Mouse (Mus musculus): ENCODE data around the gene Smarca5.

The Smarca5 gene

DNA sequence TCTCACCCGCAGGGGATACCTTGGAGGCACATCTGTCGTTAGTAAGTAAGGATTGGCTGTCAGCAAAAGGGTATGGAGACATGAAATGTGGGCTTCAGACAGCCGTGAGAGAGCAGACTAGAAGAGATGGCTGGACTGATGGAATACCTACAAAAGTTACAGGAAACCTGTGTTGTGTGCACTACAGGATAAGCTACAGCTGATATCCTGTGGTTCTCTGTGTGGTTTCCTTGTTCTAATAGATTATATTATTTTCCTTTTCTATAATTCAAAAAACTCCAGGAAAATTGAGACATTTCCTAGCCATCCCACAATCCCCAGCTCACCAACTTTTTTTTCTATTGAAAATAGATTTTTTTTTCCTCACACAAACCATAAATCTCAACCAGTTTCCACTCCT, 75.8 kb downstream of the Smarca5 start:
- no peak for DNase-seq

DNA sequence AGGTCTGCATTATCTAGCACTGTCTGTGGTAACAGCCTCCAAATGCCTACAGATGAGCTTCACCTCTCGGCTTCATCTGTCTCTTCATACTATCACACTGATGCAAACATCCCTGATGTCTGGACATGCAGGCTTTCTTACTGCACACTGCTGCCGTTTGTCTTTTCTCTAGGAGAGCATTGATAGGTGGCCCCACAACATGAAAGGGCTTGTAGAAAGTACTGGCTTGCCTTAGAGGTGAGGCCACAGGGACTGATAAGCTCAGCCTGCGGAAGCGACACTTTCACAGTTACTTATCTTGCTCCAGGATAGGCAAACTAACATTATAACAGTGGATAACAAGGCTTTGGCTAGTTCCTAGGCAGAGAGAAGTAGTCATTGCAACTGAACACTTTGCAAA, 78.2 kb downstream of the Smarca5 start:
- DNase-seq: no peak

DNA sequence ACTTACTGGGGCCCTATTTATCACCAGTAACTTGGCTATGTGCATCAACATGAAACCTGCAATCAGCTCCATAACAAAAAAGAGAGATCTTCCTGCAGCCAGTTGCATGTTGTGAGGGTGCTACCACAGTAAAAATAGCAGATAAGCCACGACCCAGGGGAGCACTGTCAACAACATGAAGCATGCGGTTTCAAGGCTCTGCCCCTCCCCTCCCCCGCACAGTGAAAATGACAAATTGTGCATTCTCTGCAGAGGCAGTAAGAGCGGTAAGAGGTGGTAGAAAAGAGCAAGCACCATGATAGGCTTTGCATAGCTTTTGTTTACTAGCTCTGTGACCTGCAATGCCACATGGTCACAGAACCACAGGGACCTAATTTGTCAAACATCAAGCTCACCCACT, 81.7 kb downstream of the Smarca5 start:
- no peak for DNase-seq
